Mouse (Mus musculus) urinary bladder, postnatal 36 days (tissue): ENCODE measurements at regions not wholly inside any gene's neighbourhood (a gene's known extent, or its start where the extent isn't known, plus 50 kb on each side); places are given as distances from the start of the nearest gene placed in this dataset.
A peak's percentile ranks its signal among the peaks of the same experiment; 100 is the strongest.

Experiments used
- DNase-seq, 2 experiments: peaks; one replicate each; pipeline ENCODE4 v3.0.0; 2022; ENCODE audit warnings: low spot score in 2 of 2, mixed read lengths in 1 of 2

- DNase-seq: no peak
Measured at GRCm38 (mm10) chr9:31794911-31795310, 118.4 kb downstream of the Barx2 start.

- DNase-seq: no peak
Measured at GRCm38 (mm10) chr9:31775956-31776355, 137.3 kb downstream of the Barx2 start.

GRCm38 (mm10) chr9:31765401-31765800 is 147.9 kb downstream of the Barx2 start:
- no peak for DNase-seq

GRCm38 (mm10) chr9:31757894-31758561 is 155.2 kb downstream of the Barx2 start:
- DNase-seq: no peak

GRCm38 (mm10) chr9:31730443-31730842 is 182.8 kb downstream of the Barx2 start:
- no peak for DNase-seq

GRCm38 (mm10) chr9:31719309-31719708 is 194.0 kb downstream of the Barx2 start:
- no peak for DNase-seq

- DNase-seq: no peak
Measured at GRCm38 (mm10) chr9:31710022-31710421, 203.2 kb downstream of the Barx2 start.

GRCm38 (mm10) chr9:31706688-31707087 is 206.6 kb downstream of the Barx2 start:
- DNase-seq: no peak

GRCm38 (mm10) chr9:31690921-31691475 is 222.3 kb downstream of the Barx2 start:
- DNase-seq: no peak

- no peak for DNase-seq
Measured at GRCm38 (mm10) chr9:31688398-31688705, 224.1 kb upstream of the Tmem45b start.

- DNase-seq: peak in 1 of 2 experiments; percentile 51
Measured at GRCm38 (mm10) chr9:31687686-31688397, 223.6 kb upstream of the Tmem45b start.

GRCm38 (mm10) chr9:31686466-31686865 is 222.2 kb upstream of the Tmem45b start:
- DNase-seq: no peak

- DNase-seq: no peak
Measured at GRCm38 (mm10) chr9:31684812-31685188, 220.5 kb upstream of the Tmem45b start.

GRCm38 (mm10) chr9:31684099-31684811 is 220.0 kb upstream of the Tmem45b start:
- DNase-seq: no peak

GRCm38 (mm10) chr9:31683302-31684081 is 219.2 kb upstream of the Tmem45b start:
- DNase-seq: no peak

- DNase-seq: no peak
Measured at GRCm38 (mm10) chr9:31682893-31683292, 218.6 kb upstream of the Tmem45b start.

GRCm38 (mm10) chr9:31677150-31677549 is 212.9 kb upstream of the Tmem45b start:
- no peak for DNase-seq

- DNase-seq: no peak
Measured at GRCm38 (mm10) chr9:31659026-31659425, 194.8 kb upstream of the Tmem45b start.

- DNase-seq: no peak
Measured at GRCm38 (mm10) chr9:31657612-31658011, 193.3 kb upstream of the Tmem45b start.

GRCm38 (mm10) chr9:31656676-31657075 is 192.4 kb upstream of the Tmem45b start:
- DNase-seq: no peak

- no peak for DNase-seq
Measured at GRCm38 (mm10) chr9:31654747-31655146, 190.5 kb upstream of the Tmem45b start.

- DNase-seq: no peak
Measured at GRCm38 (mm10) chr9:31654213-31654612, 190.0 kb upstream of the Tmem45b start.
